Mouse (Mus musculus): ENCODE data around the gene Socs3.

Gene Socs3

GRCm38 (mm10) chr11:117971646-117972242 is 1.9 kb upstream of the Socs3 start:
- DNase-seq: no peak

GRCm38 (mm10) chr11:117971100-117971499 is 1.3 kb upstream of the Socs3 start:
- peak; percentile 86 for DNase-seq

- DNase-seq: peak; percentile 100
Observed at GRCm38 (mm10) chr11:117969100-117969944, 525 bp downstream of the Socs3 start.

DNA sequence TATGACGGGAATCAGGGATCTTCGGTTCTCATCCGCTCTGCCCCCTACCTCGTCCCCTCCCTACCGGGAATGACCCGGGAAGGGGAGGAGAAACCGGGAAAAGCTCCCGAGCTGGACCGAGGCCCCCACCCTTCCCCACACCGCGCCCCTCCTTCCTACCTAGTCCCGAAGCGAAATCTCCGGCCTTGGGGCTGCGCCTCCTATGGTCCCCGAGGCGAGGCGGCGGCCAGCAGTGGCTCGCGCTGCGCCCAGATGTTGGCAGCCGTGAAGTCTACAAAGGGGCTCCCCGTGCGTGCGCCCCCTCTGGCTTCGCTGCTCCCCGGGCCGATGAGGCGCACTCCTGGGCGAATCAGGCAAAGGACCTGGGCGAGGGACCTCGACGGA is 1.1 kb downstream of the Socs3 start:
- DNase-seq: no peak

GRCm38 (mm10) chr11:117968016-117968671 is 1.7 kb downstream of the Socs3 start:
- no peak for DNase-seq

DNA sequence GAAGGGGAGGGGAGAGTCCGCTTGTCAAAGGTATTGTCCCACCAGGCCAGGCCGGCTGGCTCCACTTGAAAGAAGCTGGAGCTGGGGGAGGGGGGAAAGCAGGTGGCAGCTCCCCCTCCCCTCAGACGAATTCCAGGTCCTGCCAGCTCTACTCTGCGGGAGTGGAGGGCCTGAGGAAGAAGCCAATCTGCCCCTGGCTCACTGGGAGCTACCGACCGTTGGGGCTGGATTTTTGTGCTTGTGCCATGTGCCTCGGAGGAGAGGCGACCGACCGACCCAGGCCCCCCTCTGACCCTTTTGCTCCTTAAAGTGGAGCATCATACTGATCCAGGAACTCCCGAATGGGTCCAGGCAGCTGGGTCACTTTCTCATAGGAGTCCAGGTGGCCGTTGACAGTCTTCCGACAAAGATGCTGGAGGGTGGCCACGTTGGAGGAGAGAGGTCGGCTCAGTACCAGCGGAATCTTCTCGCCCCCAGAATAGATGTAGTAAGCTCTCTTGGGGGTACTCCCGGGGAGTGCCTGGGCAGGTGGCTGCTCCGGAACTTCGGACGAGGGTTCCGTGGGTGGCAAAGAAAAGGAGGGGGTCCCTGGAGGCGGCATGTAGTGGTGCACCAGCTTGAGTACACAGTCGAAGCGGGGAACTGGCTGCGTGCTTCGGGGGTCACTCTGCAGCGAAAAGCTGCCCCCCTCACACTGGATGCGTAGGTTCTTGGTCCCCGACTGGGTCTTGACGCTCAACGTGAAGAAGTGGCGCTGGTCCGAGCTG is 2.4 kb downstream of the Socs3 start:
- DNase-seq: peak; percentile 95

- DNase-seq: peak; percentile 94
Observed at GRCm38 (mm10) chr11:117966506-117967100, 3.2 kb downstream of the Socs3 start.

GRCm38 (mm10) chr11:117965561-117965981 is 4.3 kb downstream of the Socs3 start:
- DNase-seq: peak; percentile 93

GRCm38 (mm10) chr11:117965052-117965451 is 4.8 kb downstream of the Socs3 start:
- peak; percentile 86 for DNase-seq

- peak; percentile 92 for DNase-seq
Observed at GRCm38 (mm10) chr11:117964294-117964693, 5.6 kb downstream of the Socs3 start.

DNA sequence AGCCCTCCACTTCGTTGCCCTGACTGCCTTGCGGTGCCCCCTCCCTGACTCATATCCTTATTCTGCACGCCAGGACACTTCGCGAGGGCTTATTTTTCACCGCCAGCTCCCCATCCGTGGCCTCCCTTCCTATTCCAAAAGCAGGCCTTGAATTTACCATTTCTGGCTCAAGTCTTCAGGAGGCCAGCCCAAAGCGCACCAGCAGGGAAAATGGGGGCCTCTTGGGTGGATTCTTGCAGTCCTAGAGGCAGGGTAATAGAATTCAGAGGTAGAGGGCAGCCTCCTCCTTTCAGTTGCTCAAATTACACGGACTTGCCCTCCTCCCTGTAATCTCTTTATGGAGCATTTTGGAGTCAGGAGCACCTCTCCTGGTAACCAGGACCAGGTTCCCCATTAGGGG is 6.0 kb downstream of the Socs3 start:
- no peak for DNase-seq

DNA sequence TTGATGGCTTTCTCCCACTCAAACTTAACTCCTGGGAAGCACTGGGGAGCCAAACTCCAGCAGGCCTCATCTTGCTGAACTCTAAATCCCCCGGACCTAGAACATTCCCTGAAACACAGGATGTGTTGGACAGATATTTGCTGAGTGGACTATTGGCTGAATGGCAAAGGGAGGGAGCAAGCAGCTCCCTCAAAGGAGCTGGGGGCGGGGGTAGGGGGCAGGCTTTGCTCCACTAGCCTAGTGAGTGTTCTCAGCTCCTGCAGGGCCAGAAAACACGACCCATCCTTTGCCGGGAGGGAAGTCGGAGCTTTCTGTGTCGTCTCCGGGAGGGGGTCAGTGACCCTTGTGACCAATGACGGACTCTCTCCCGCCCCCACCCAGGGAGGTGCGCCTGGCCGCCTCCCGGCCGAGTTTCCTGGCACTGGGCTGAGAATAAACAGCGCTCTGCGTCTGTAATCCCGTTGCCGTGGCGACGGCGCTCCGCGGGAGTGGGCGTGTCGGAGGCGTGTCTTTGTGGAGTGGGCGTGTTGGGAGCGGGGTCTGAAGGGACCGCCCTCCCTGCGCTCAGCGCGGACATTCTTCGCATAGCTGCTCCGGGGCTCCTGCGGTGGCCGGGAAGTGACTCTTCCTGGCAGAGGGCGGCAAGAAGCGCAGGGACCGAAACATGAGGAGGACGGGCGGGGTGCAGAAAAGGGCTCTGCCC is 6.6 kb downstream of the Socs3 start:
- peak; percentile 100 for DNase-seq

GRCm38 (mm10) chr11:117962228-117963067 is 7.4 kb downstream of the Socs3 start:
- DNase-seq: peak; percentile 100

GRCm38 (mm10) chr11:117960601-117961000 is 9.2 kb downstream of the Socs3 start:
- peak; percentile 91 for DNase-seq

GRCm38 (mm10) chr11:117959741-117960381 is 10.0 kb downstream of the Socs3 start:
- DNase-seq: peak; percentile 97

DNA sequence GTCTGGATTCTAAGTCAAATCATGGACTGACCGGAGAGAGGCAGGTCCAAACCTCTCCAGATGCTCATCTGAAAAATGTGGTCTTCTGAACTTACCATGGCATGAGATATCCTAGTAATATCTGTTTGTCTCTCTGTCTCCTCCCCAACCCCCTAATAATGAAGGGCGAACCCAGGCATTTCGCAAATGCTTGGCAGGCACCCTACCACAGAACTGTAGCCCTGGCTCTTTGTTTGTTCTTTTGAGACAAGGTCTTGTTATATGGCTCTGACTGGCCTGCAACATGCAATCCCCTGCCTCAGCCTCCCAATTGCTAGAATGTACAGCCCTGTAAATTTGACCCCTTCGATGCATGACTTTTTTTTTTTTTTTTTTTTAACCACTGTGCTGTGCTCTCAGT is 10.7 kb downstream of the Socs3 start:
- no peak for DNase-seq

GRCm38 (mm10) chr11:117958197-117958596 is 11.7 kb downstream of the Socs3 start:
- peak; percentile 95 for DNase-seq

DNA sequence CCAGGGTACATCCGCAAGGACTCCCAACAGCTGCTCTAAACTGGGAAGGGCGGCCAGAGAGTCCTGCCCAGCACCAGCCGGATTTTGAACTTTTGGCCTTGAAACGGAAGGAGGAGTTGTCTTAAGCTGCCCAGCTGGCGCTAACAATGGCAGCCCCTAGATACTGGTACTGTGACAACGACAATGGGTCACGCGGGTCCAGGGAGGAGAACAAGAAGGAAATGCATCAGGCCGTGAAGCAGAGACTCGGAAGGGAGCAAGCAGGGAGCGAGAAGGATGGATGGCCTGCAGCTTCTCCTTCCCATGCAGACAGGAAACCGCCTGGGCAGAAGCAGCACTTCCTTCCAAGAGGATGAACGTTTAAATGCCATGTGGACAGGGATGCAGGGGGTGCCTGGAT is 14.2 kb downstream of the Socs3 start:
- peak; percentile 98 for DNase-seq

DNA sequence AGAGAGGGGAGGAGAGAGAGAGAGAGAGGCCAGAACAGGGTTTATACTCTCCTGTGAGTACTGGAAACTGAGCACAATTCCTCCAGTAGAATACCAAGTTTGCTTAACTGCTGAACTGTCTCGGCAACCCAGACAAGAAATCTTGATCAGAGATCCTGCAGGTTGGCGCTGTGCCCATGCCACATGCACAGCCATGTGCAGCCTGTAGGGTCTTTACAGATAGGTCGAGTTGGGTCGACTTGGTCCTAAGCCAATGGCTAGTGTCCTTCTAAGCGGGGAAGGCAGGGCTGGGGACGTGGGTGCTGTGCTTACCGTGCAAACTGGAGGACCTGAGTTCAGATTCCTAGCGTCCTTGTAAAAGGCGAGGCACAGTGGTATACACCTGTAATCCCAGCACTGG is 15.0 kb downstream of the Socs3 start:
- peak; percentile 92 for DNase-seq

GRCm38 (mm10) chr11:117954094-117954493 is 15.8 kb downstream of the Socs3 start:
- DNase-seq: peak; percentile 97
